Mouse (Mus musculus) ES-Bruce4 (cell line): ENCODE results near the gene Adamts20. TPM values are rescaled to one million over a fixed set of nuclear protein-coding genes. Genes with fewer than 3 reads are reported as not detected.

Experiments
- H3K27ac ChIP-seq: 2 replicates; pipeline ENCODE4 v1.5.1; 2012; ENCODE audit warnings: low read length, inconsistent platforms; ENCODE audit not compliant: insufficient read depth
- H3K27me3 ChIP-seq: 2 replicates; pipeline ENCODE4 v1.6.1; 2012; ENCODE audit warnings: mild to moderate bottlenecking, low read length, inconsistent platforms; ENCODE audit not compliant: control insufficient read depth, poor library complexity, insufficient read depth, severe bottlenecking
- H3K36me3 ChIP-seq: 2 replicates; pipeline ENCODE4 v1.6.1; 2012; ENCODE audit warnings: inconsistent platforms, mild to moderate bottlenecking, low read length, moderate library complexity; ENCODE audit not compliant: control insufficient read depth, poor library complexity, insufficient read depth, severe bottlenecking
- H3K4me1 ChIP-seq: one replicate; pipeline ENCODE4 v1.8.1; 2011; ENCODE audit warnings: low read length; ENCODE audit not compliant: control insufficient read depth, insufficient read depth
- H3K4me3 ChIP-seq: 2 replicates; pipeline ENCODE4 v1.5.1; 2011; ENCODE audit warnings: low read depth, mild to moderate bottlenecking, low read length
- H3K9ac ChIP-seq: 2 replicates; pipeline ENCODE4 v1.6.1; 2012; ENCODE audit warnings: low read depth, mild to moderate bottlenecking, inconsistent platforms; ENCODE audit not compliant: poor library complexity, severe bottlenecking
- H3K9me3 ChIP-seq: replicated peaks from 2 replicates; pipeline ENCODE4 v1.6.1; 2012; ENCODE audit warnings: mild to moderate bottlenecking, low read length, inconsistent platforms; ENCODE audit not compliant: control insufficient read depth, poor library complexity, insufficient read depth, severe bottlenecking
- CTCF ChIP-seq: IDR thresholded peaks from one replicate; pipeline ENCODE4 v1.8.1; 2011; ENCODE audit warnings: low read depth, low read length
- EP300 ChIP-seq: IDR thresholded peaks from 2 replicates; pipeline ENCODE4 v1.6.1; 2011; ENCODE audit warnings: low read depth, low read length; ENCODE audit not compliant: insufficient read depth
- POLR2A ChIP-seq: IDR thresholded peaks from one replicate; pipeline ENCODE4 v1.8.1; 2011; ENCODE audit warnings: low read length; ENCODE audit not compliant: insufficient read depth
- polyA plus RNA-seq: library from polyadenylated mRNA; stranded (reverse); fragments of >200 nt; gene quantifications from 2 replicates; pipeline ENCODE4 v1.2.4, GENCODE M21; 2011; ENCODE audit warnings: low read depth; ENCODE audit not compliant: missing spikeins, insufficient read depth, insufficient read length

Adamts20 gene
- polyA plus RNA-seq, 1 experiment = 0.42 TPM

DNA sequence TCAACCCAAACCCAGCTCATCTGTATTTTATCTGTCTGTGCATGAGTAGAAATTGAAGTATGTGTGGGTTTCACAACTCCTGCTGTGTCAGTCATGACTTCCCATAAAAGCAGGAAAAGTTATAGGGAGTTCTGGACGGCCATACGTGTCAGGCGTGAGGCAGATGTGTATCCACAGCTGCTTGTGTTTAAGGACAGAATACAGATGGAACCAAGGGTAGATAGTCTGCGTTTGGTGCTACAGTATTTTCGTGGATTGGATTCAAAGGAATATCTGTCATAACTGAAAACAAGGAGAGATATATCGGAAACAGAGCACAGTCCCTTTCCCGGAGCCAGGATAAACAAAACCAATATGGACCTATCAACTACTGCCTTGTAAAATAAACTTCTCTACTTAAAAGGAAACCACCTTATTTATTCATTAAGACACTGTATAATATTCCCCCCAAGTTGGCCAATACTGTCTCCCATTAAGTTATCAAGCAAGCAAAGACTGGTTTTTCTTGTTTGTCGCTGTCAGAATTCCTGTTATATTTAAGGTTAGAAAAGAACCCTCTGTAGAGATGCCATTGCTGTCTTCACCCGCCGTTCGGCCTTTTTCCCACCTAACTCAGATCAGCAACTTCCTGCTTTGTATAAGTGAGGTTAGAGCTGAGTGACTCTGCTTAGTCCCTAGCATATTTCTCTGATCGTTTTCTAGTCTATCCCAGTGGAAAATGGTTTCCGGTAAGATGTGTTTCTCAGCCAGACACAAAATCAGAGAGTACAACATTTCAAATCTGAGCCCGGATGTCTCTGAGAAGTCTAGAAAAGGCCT, 227.0 kb downstream of the Adamts20 start:
- no peak overlapping the region for H3K27ac ChIP-seq
- no peaks in the 10 kb centered on the region for H3K9me3 ChIP-seq
- H3K4me1 ChIP-seq = no peaks in the 10 kb centered on the region
- H3K9ac ChIP-seq = no peak overlapping the region
- H3K36me3 ChIP-seq = no peaks in the 10 kb centered on the region
- TF ChIP-seq CTCF (no peak), POLR2A (no peak), EP300 (no peak)
- no peak overlapping the region for H3K4me3 ChIP-seq
- no peaks in the 10 kb centered on the region for H3K27me3 ChIP-seq

DNA sequence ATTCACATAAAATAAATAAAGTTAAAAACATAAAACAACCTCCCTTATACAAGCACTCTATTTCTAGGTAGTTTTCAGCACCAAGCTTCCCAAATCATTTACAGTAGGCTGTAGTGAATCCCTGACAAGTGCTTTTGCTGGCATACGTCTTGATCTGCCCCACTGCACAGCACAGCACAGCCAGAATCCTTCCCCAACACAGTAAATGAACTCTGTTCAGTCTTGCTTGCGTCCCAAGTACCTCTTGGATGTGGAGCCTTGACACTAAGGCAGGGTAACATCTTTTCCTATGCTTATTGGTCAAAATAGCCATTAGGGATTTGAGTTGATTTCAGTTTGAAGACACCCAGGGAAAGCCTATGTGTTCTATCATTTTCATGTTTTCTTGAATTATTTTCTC, 228.5 kb downstream of the Adamts20 start:
- no peak overlapping the region for H3K9ac ChIP-seq
- no peak overlapping the region for H3K4me3 ChIP-seq
- no peaks in the 10 kb centered on the region for H3K9me3 ChIP-seq
- H3K27me3 ChIP-seq = no peaks in the 10 kb centered on the region
- no peak overlapping the region for H3K27ac ChIP-seq
- H3K36me3 ChIP-seq = no peaks in the 10 kb centered on the region
- no peak for TF ChIP-seq EP300
- no peak for TF ChIP-seq CTCF
- no peak for TF ChIP-seq POLR2A
- H3K4me1 ChIP-seq = no peaks in the 10 kb centered on the region

DNA sequence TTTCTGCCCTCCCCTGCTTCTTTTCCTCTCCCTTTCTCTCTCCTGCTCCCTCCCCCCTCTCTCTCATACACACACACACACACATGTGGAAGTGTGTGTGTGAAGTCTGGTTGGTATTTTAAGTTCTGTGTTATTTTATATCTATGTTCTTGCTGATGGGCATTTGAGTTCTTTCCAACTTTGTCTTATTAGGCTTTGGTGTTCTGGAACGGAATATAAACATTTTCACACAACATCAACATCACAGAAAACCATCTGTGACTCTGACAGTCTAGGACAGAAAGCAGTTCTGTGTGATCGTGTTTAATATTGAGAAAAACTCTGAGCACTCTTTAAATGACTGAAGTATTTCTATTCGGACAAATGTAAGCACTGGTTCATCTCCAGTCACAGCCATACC, 229.1 kb downstream of the Adamts20 start:
- H3K36me3 ChIP-seq = no peaks in the 10 kb centered on the region
- no peak overlapping the region for H3K4me3 ChIP-seq
- H3K9ac ChIP-seq = no peak overlapping the region
- no peaks in the 10 kb centered on the region for H3K4me1 ChIP-seq
- no peaks in the 10 kb centered on the region for H3K27me3 ChIP-seq
- no peak overlapping the region for H3K27ac ChIP-seq
- TF ChIP-seq POLR2A (no peak), EP300 (no peak), CTCF (no peak)
- H3K9me3 ChIP-seq = no peaks in the 10 kb centered on the region

DNA sequence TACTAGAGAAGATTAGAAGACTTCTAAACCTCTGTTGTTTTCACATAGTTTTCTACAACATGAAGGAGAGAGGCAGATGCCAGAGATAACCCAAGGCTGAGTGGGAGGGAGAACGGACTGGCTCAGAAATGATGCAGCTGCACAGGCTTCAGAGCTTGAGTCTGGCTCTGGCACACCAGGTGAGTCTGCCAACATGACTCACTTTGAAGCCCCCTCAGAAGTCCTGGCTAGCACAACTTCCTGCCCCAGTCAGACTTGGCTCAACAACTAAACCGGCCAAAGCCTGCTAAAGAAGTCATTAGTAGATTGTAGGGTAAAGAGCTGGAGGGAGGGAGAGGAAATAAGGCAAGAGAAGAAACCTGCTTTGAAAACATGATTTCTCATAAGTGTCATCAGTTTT, 230.0 kb downstream of the Adamts20 start:
- H3K4me3 ChIP-seq = no peak overlapping the region
- H3K9me3 ChIP-seq = no peaks in the 10 kb centered on the region
- TF ChIP-seq EP300 (no peak), POLR2A (no peak), CTCF (no peak)
- no peaks in the 10 kb centered on the region for H3K4me1 ChIP-seq
- no peak overlapping the region for H3K27ac ChIP-seq
- H3K27me3 ChIP-seq = no peaks in the 10 kb centered on the region
- H3K9ac ChIP-seq = no peak overlapping the region
- no peaks in the 10 kb centered on the region for H3K36me3 ChIP-seq

DNA sequence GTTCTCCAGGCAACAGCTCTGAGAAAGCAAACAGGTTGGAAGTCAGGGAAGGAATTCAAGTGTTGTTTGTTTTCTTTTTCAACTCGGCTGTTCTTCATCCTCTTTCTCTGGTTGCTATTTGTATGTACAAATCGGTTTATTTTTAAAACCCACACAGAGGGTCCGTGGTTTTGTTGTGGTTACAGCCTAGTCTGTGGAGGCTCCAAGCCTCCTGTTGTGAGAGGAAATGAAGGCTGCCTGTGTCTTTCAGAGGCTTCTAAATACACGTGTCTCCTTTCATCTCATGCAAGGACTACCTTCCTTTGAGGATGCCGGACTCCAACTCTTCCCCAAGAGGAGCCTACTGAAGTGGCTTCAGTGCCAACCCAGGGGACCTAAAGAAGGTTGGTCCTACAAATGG, 234.0 kb downstream of the Adamts20 start:
- Histone ChIP-seq H3K9me3 (no peaks in the 10 kb centered on the region; the same call in 1 of the 2 replicates), H3K4me3 (no peak overlapping the region), H3K27me3 (no peaks in the 10 kb centered on the region), H3K27ac (no peak overlapping the region), H3K9ac (no peak overlapping the region), H3K4me1 (no peaks in the 10 kb centered on the region), H3K36me3 (no peaks in the 10 kb centered on the region)
- TF ChIP-seq POLR2A (no peak), EP300 (no peak), CTCF (no peak)

DNA sequence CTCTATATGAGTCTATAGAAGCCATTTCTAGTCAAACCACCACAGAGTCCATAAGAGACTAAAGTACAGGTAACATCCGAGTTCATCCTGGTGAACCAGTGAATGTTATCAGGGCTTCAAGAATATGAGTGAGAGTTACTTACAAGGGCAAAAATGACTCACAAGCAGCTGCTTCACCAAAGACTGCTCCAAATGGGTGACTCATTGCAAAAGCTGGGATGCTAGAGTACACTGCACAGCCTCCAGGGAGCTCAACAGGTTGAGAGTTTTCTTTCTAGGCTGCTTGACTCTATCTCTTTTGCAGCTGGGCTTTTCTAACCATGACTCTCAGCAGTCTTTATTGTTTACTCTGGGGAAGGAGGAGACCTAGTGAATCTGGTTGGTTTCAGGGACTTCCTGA, 237.8 kb downstream of the Adamts20 start:
- H3K9me3 ChIP-seq = no peaks in the 10 kb centered on the region; the same call in 1 of the 2 replicates
- H3K4me1 ChIP-seq = no peaks in the 10 kb centered on the region

More for the DNA sequence above, 237.8 kb downstream of the Adamts20 start:
- Histone ChIP-seq H3K36me3 (no peaks in the 10 kb centered on the region), H3K4me3 (no peak overlapping the region), H3K27ac (no peak overlapping the region), H3K27me3 (no peaks in the 10 kb centered on the region), H3K9ac (no peak overlapping the region)
- TF ChIP-seq CTCF (no peak), POLR2A (no peak), EP300 (no peak)
